Comparison of ENCODE assay signal across 17 mouse cellular contexts in the genomic region with DNA sequence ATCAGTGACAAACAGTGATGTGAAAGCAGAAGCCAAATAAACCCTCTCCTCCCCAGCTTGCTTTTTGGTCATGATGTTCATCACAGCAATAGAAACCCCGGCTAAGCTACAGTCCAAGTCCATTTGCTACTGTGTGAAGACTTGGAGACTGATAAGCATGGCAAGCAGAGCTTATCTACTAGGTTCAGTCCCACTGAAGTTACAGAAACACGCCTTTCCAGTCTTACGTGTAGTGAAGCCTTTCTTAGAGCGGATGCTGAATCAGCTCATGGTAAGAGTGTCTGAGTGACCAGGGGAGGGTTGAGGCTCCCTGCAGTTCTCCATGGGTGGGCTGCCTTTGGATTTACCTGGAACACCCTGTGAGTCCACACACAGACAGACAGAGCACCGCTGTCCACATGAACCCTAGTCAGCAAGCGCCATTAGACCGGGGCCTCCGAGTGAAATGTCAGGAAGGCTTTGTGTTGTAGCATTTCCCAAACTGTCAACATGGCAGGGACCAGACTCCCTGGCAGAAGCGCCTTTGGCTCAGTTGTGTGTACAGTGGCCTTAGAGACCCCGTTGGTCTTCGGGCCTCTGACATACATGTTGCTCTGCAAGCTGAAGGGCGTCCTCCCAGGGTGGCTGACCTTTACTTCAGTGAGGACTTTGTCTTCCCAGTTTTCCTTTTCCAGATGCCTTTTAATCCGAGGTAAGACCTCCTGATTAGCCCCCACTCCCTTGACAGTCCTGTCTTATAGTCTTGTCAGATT. TPM values are rescaled to one million over a fixed set of nuclear protein-coding genes. Genes with fewer than 3 reads are reported as not detected.
DNase-seq lines count a peak whose midpoint lies in the region; ATAC-seq and TF ChIP-seq lines count a peak whose summit lies in the region.
"Had no signal": no experiment of that assay in that cellular context is flagged by ENCODE, and none has a peak within 500 bp of the region (broad histone marks: within the 10 kb centered on the region; RNA-seq: fewer than 3 reads in every experiment).

No protein-coding gene starts in this region.

- H3K9me3 ChIP-seq in midbrain, embryonic 10.5 days (replicated peaks), result no peaks in the 10 kb centered on the region
- no peaks in the 10 kb centered on the region for H3K9me3 ChIP-seq in midbrain, embryonic 15.5 days
- H3K9me3 ChIP-seq: embryonic facial prominence, embryonic 12.5 days; forebrain, embryonic 13.5 days; limb, embryonic 12.5 days; midbrain, embryonic 13.5 days had no signal

- H3K27ac ChIP-seq in heart, adult 2 months, result peak overlapping the region; percentile 48
- peak overlapping the region; percentile 47 for H3K27ac ChIP-seq in midbrain, embryonic 10.5 days (replicated peaks)
- no peak overlapping the region for H3K27ac ChIP-seq in midbrain, embryonic 15.5 days
- H3K27ac ChIP-seq in liver, adult 2 months (replicated peaks; ENCODE audit: insufficient read depth, low read depth, low read length), result peak overlapping the region; percentile 19; the same call in 1 of the 2 replicates
- H3K27ac ChIP-seq: embryonic facial prominence, embryonic 12.5 days; forebrain, embryonic 13.5 days; limb, embryonic 12.5 days; midbrain, embryonic 13.5 days had no signal

- H3K79me2 ChIP-seq in heart, adult 2 months (replicated peaks; ENCODE audit: control insufficient read depth, insufficient read depth, low read length), result no peaks in the 10 kb centered on the region
- no peaks in the 10 kb centered on the region for H3K79me2 ChIP-seq in liver, adult 2 months (ENCODE audit: control insufficient read depth, insufficient read depth, low read length)

- TF ChIP-seq POLR2A in heart, adult 2 months (IDR thresholded peaks at IDR 0.05; ENCODE audit: insufficient read depth, low read depth, low read length), result no peak
- TF ChIP-seq POLR2A in liver, adult 2 months (IDR thresholded peaks at IDR 0.05; ENCODE audit: extremely low read depth, insufficient read depth, low read length), result no peak

- no peak for ATAC-seq in midbrain, embryonic 15.5 days (replicated peaks)
- ATAC-seq: forebrain, embryonic 13.5 days; midbrain, embryonic 13.5 days had no signal

- H3K4me3 ChIP-seq in heart, adult 2 months, result no peak overlapping the region
- no peak overlapping the region for H3K4me3 ChIP-seq in midbrain, embryonic 10.5 days
- H3K4me3 ChIP-seq in midbrain, embryonic 15.5 days, result no peak overlapping the region
- H3K4me3 ChIP-seq in liver, adult 2 months (ENCODE audit: insufficient read depth, low read depth, low read length), result no peak overlapping the region
- H3K4me3 ChIP-seq: embryonic facial prominence, embryonic 12.5 days; forebrain, embryonic 13.5 days; limb, embryonic 12.5 days; midbrain, embryonic 13.5 days had no signal

- no peaks in the 10 kb centered on the region for H3K27me3 ChIP-seq in heart, adult 2 months (ENCODE audit: control insufficient read depth, insufficient read depth, low read length)
- no peaks in the 10 kb centered on the region for H3K27me3 ChIP-seq in midbrain, embryonic 10.5 days (ENCODE audit: low read depth, poor library complexity, severe bottlenecking)
- no peaks in the 10 kb centered on the region for H3K27me3 ChIP-seq in midbrain, embryonic 15.5 days (replicated peaks)
- no peaks in the 10 kb centered on the region for H3K27me3 ChIP-seq in liver, adult 2 months (ENCODE audit: control insufficient read depth, insufficient read depth, low read length)
- H3K27me3 ChIP-seq: embryonic facial prominence, embryonic 12.5 days; midbrain, embryonic 13.5 days had no signal

- 83% methylated on average over 13 of the region's 13 CpGs for WGBS in heart, adult 2 months
- WGBS in midbrain, embryonic 10.5 days, result 92% methylated on average over 13 of the region's 13 CpGs
- whole genome bisulfite sequencing in midbrain, embryonic 15.5 days, result 87% methylated on average over 13 of the region's 13 CpGs
- 77% methylated on average over 13 of the region's 13 CpGs for WGBS in liver, adult 2 months

- no peak overlapping the region for H3K4me2 ChIP-seq in midbrain, embryonic 15.5 days
- H3K4me2 ChIP-seq: embryonic facial prominence, embryonic 12.5 days; forebrain, embryonic 13.5 days; limb, embryonic 12.5 days; midbrain, embryonic 13.5 days had no signal

- TF ChIP-seq CTCF in heart, adult 2 months (IDR thresholded peaks at IDR 0.05), result no peak
- no peak for TF ChIP-seq CTCF in liver, adult 2 months (IDR thresholded peaks at IDR 0.05; ENCODE audit: low read depth, low read length)

- H3K4me1 ChIP-seq in heart, adult 2 months (ENCODE audit: control insufficient read depth, insufficient read depth, low read length), result peaks cover 1% of the 10 kb centered on the region; the same call in 1 of the 2 replicates
- peaks cover 4% of the 10 kb centered on the region for H3K4me1 ChIP-seq in midbrain, embryonic 10.5 days
- 0 out of 2 replicates have a peak, but pooled peaks cover under 1% of the 10 kb centered on the region for H3K4me1 ChIP-seq in midbrain, embryonic 15.5 days
- peaks cover 4% of the 10 kb centered on the region; the same call in 1 of the 2 replicates for H3K4me1 ChIP-seq in liver, adult 2 months (ENCODE audit: control insufficient read depth, insufficient read depth, low read length)
- H3K4me1 ChIP-seq: embryonic facial prominence, embryonic 12.5 days; forebrain, embryonic 13.5 days; limb, embryonic 12.5 days had no signal

- intact Hi-C loops in heart, adult 2 months (cut with DNase I), result loop anchor here (5.0 kb wide), 1 partner anchor 43 kb away; no protein-coding TSS in a partner anchor

- peaks cover 3% of the 10 kb centered on the region; the same call in 1 of the 2 replicates for H3K36me3 ChIP-seq in heart, adult 2 months (ENCODE audit: control insufficient read depth, insufficient read depth, low read length)
- peaks cover 57% of the 10 kb centered on the region for H3K36me3 ChIP-seq in midbrain, embryonic 10.5 days
- peaks cover 18% of the 10 kb centered on the region; the same call in 1 of the 2 replicates for H3K36me3 ChIP-seq in midbrain, embryonic 15.5 days (replicated peaks)
- H3K36me3 ChIP-seq in liver, adult 2 months (ENCODE audit: control insufficient read depth, insufficient read depth, low read length), result peaks cover 9% of the 10 kb centered on the region; the same call in 1 of the 2 replicates

- no peak for DNase-seq in heart, adult 2 months
- DNase-seq in heart, adult 18-20 months, result no peak
- no peak for DNase-seq in midbrain, embryonic 10.5 days (ENCODE audit: low spot score)
- DNase-seq in liver, adult 2 months (ENCODE audit: extremely low read depth, low read depth, low spot score), result peak; percentile 22
- peak; percentile 35 to 39 for DNase-seq in spleen, postnatal 10 days (ENCODE audit: low spot score in 2 of 2)
- DNase-seq in layer of hippocampus, adult 8-10 months (ENCODE audit: low spot score in 2 of 2), result no peak
- no peak for DNase-seq in cerebellum, postnatal 4 days (ENCODE audit: low spot score in 2 of 2)
- DNase-seq: cerebellum, postnatal 10 days; right cerebral cortex, postnatal 14 days; thymus, postnatal 25 days had no signal

- no peak for TF ChIP-seq EP300 in heart, adult 2 months (IDR thresholded peaks at IDR 0.05; ENCODE audit: insufficient read depth, low read depth, low read length)

- no peak overlapping the region for H3K9ac ChIP-seq in heart, adult 2 months (ENCODE audit: low read depth, low read length)
- no peak overlapping the region for H3K9ac ChIP-seq in midbrain, embryonic 15.5 days
- H3K9ac ChIP-seq in liver, adult 2 months (ENCODE audit: low read depth, low read length), result no peak overlapping the region
- H3K9ac ChIP-seq: embryonic facial prominence, embryonic 12.5 days; forebrain, embryonic 13.5 days; limb, embryonic 12.5 days; midbrain, embryonic 13.5 days had no signal

RNA-seq across cellular contexts. Expression of a gene that starts 55.5 kb away (rescaled TPM):
- under 1 TPM in 1 of 2 experiments, not detected in 1; 0.09 TPM for total RNA-seq in heart, adult 2 months (2021)
- 0.06 TPM in 1 of 2 replicates, not detected in the other for polyA plus RNA-seq in heart, adult 2 months (2012; rRNA removed)
- total RNA-seq in heart, adult 18-20 months (2021), result not detected
- polyA plus RNA-seq in midbrain, embryonic 10.5 days (2016; fragmentation: Nextera tagmentation; extraction: Ambion mirVana), result 61.8 and 70.6 TPM in 2 replicates
- polyA plus RNA-seq in midbrain, embryonic 15.5 days (2015; fragmentation: Nextera tagmentation; extraction: Ambion mirVana), result 16.1 and 17.2 TPM in 2 replicates
- total RNA-seq in liver, adult 2 months (2014; rRNA removed), result 0.81 and 1.8 TPM in 2 replicates
- polyA plus RNA-seq in liver, adult 2 months (2012; rRNA removed), result 5.1 and 6.1 TPM in 2 replicates
- total RNA-seq in layer of hippocampus, adult 8-10 months (2022), result 10 to 100 TPM; 10.9 to 12.7 (median 12.3) TPM
- total RNA-seq: hematopoietic stem cell, adult 5-6 weeks had no signal
- polyA plus RNA-seq: stomach, embryonic 14.5 days had no signal

Comparison
In these comparisons a context has a peak if more than half of its experiments do, and no peak if none do; other contexts are left out.
1. DNase-seq: peak in liver, adult 2 months (single experiment) and spleen, postnatal 10 days (2 of 2); none in heart, adult 2 months (0 of 2), heart, adult 18-20 months (0 of 2), midbrain, embryonic 10.5 days (single experiment), layer of hippocampus, adult 8-10 months (0 of 2) and cerebellum, postnatal 4 days (0 of 2).